Mouse (Mus musculus): ENCODE measurements at regions not wholly inside any gene's neighbourhood (a gene's known extent, or its start where the extent isn't known, plus 50 kb on each side); places are given as distances from the start of the nearest gene placed in this dataset.

DNA sequence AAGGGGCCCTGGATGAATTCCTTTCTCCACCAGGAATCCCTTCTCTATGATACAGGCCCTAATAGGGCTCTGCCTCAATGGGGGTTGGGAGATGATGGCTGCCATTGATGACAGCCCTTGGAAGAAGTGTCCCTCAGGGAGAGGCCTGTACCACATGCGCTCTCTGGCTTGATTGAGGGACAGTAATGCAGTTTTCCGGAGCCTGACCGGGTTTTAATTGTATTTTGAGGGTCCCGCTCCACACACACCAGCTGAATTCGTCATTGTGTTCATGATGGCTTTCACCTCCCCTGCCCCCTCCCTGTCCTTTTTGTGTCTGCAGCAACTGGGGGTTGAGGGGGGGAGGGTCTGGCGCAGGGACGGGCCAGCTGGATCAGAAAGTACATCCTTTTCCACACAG lies 65.0 kb upstream of the Tbx3 start:
- TF ChIP-seq POLR2A (IDR thresholded peaks at IDR 0.05; ENCODE audit: insufficient read depth, low read depth, low read length) (no peak), CTCF (IDR thresholded peaks at IDR 0.05; ENCODE audit: insufficient read depth, low read depth, low read length) (no peak)
